Mouse (Mus musculus) neural tube, embryonic 14.5 days (tissue): Measurements from ENCODE around the gene Fat3. TPM values are rescaled to one million over a fixed set of nuclear protein-coding genes. Genes with fewer than 3 reads are reported as not detected.

Experiments used
- ATAC-seq: fragments of 200-750 bp; cut with Nextera tagmentation; 2 replicates; pipeline ENCODE4 v1.8.0; 2017; ENCODE audit warnings: low read depth, mild to moderate bottlenecking, moderate TSS enrichment, moderate library complexity
- H3K27ac ChIP-seq: fragments of 300-500 bp; sonication (generic); 2 replicates; pipeline ENCODE4 v1.5.1; 2014; ENCODE audit warnings: low read depth, mild to moderate bottlenecking, control low read depth, low read length, moderate library complexity, mixed read lengths
- H3K27me3 ChIP-seq: fragments of 300-500 bp; sonication (generic); 2 replicates; pipeline ENCODE4 v1.6.1; 2014; ENCODE audit warnings: low read length; ENCODE audit not compliant: control insufficient read depth, insufficient read depth
- H3K36me3 ChIP-seq: fragments of 300-500 bp; sonication (generic); 2 replicates; pipeline ENCODE4 v1.6.1; 2014; ENCODE audit warnings: low read length, mixed read lengths; ENCODE audit not compliant: control insufficient read depth, insufficient read depth
- H3K4me1 ChIP-seq: fragments of 300-500 bp; sonication (generic); 2 replicates; pipeline ENCODE4 v1.6.1; 2014; ENCODE audit warnings: low read length; ENCODE audit not compliant: control insufficient read depth, insufficient read depth
- H3K4me2 ChIP-seq: fragments of 300-500 bp; sonication (generic); 2 replicates; pipeline ENCODE4 v1.6.1; 2014; ENCODE audit warnings: mild to moderate bottlenecking, low read depth, low read length, control low read depth
- H3K4me3 ChIP-seq: fragments of 300-500 bp; sonication (generic); 2 replicates; pipeline ENCODE4 v1.5.1; 2014; ENCODE audit warnings: low read depth, low read length, control low read depth, mixed read lengths
- H3K9ac ChIP-seq: fragments of 300-500 bp; sonication (generic); replicated peaks from 2 replicates; pipeline ENCODE4 v1.6.1; 2014; ENCODE audit warnings: low read depth, mild to moderate bottlenecking, control low read depth, low read length, mixed read lengths
- H3K9me3 ChIP-seq: fragments of 300-500 bp; sonication (generic); 2 replicates; pipeline ENCODE4 v1.6.1; 2016; ENCODE audit warnings: low read length; ENCODE audit not compliant: control insufficient read depth
- WGBS: fragments of 180-500 bp; shearing (Covaris S2); extraction: QIAGEN DNeasy Blood & Tissue Kit; methylation state at CpG from one replicate; pipeline ENCODE4 v1.1.7; 2014; 5-methylcytosine and 5-hydroxymethylcytosine counted together
- polyA plus RNA-seq: library from polyadenylated mRNA; unstranded; fragments of >200 nt; fragmentation: Nextera tagmentation; extraction: Ambion mirVana; gene quantifications from 2 replicates; pipeline ENCODE4 v1.2.1, GENCODE M21; 2014

Gene Fat3
- polyA plus RNA-seq, 1 experiment from 2014 or later = 21.4 TPM

DNA sequence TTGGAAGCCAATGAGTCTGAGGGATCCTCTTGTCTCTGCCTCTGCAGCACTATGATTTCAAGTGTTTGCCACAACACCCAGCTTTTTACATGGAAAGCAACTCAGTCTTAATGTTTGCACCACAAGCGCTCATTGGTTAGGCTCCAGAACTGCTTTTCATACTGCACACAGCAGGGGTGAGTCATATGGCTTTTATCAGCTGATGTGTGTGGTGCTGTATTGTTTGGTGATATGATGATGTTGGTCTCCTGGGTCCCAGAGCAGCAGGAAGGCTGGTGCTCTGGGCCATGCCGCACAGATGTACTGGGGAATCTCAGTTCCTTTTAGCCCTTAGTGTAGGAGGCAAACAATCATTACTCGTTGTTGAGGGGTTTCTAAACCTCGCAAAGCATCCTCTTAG lies 190.8 kb downstream of the Fat3 start:
- Histone ChIP-seq H3K36me3 (no peaks in the 10 kb centered on the region), H3K27ac (no peak overlapping the region)

DNA sequence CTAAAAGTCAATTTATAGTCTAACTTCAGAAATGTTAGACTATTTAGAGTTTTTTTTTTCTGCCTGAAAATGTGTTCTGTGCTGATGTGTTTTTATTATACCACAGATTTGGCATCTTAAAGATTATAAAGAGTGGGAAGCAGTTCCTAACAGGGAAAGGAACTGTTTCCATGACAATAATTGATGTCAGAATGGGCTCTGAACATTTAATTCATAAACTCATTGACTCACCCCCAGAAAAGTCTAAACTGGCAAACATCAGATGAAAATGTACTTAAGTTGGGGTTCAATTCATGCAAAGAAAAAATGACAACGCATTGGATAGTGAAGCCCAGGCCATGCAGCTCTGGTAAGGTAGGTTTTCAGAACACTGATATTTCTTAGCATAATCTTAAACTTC lies 193.3 kb downstream of the Fat3 start:
- Histone ChIP-seq H3K4me1 (peaks cover 24% of the 10 kb centered on the region), H3K9ac (no peak overlapping the region), H3K27me3 (no peaks in the 10 kb centered on the region), H3K36me3 (no peaks in the 10 kb centered on the region), H3K4me2 (no peak overlapping the region), H3K4me3 (no peak overlapping the region), H3K27ac (no peak overlapping the region), H3K9me3 (no peaks in the 10 kb centered on the region)
- ATAC-seq = no peak
- 94% methylated on average over 1 of the region's 1 CpGs for WGBS

More for the DNA sequence above, 190.8 kb downstream of the Fat3 start:
- Histone ChIP-seq H3K9ac (no peak overlapping the region), H3K9me3 (no peaks in the 10 kb centered on the region), H3K4me2 (no peak overlapping the region), H3K4me1 (peaks cover 19% of the 10 kb centered on the region), H3K4me3 (no peak overlapping the region), H3K27me3 (no peaks in the 10 kb centered on the region)
- 57% methylated on average over 4 of the region's 4 CpGs for WGBS
- ATAC-seq = peak; percentile 36; the same call in 1 of the 2 replicates

DNA sequence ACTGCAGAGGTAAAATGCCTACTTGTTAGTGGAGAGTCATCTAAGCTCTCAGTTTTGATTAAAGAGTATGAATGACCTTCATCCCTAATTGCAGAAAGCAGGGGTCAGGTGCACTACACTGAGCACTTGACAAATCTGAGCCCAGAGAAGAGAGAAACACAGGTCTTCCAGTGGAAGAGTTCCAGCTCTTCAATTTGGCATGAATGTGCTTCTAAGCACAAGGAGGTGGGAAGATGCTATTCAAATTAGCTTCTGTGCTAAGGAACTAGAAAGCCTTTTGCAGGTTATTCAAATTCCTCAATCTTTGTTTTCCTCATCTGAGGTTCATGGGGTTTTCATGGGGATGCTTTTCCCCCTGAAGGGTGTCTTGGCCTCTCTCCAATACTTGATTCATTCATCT lies 194.9 kb downstream of the Fat3 start:
- no peaks in the 10 kb centered on the region for H3K9me3 ChIP-seq
- no peak overlapping the region for H3K9ac ChIP-seq
- no peak overlapping the region for H3K27ac ChIP-seq
- no peak for ATAC-seq
- no peaks in the 10 kb centered on the region for H3K36me3 ChIP-seq
- no peak overlapping the region for H3K4me2 ChIP-seq
- no peak overlapping the region for H3K4me3 ChIP-seq
- no peaks in the 10 kb centered on the region for H3K27me3 ChIP-seq
- peaks cover 15% of the 10 kb centered on the region for H3K4me1 ChIP-seq

DNA sequence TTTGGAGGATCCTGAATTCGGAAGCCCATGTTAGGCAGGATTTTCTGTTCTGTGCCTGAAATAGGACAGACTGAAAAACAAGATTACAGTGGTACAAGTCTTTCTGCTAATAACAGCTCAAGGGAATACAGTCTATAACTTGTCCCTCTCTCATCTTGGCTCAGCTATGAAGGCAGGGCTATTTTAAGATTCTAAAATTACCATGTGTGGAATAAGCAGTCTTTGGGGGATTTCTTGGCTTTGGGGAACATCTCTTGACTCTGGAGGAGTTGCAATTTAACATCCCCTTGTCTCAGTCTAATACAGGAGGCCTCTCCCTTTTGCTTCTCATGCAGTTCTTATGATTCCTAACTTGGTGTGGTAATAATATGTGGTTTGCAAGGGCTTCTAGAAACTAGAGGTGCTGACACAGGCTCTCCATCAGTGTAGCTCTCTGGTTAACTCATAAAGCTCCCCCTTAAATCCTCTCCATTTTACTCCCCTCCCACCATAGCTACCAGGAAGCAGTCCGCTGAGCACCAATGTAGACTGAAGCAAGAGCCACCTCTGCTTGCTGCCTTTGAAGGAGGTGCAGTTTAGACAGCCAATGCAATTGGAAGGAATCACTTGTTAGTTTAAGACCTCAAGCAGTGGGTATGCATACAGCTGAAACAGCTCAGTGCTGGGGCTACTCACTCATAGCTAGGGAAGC lies 195.5 kb downstream of the Fat3 start:
- Histone ChIP-seq H3K4me1 (peaks cover 8% of the 10 kb centered on the region), H3K4me2 (no peak overlapping the region), H3K9me3 (no peaks in the 10 kb centered on the region), H3K27ac (no peak overlapping the region), H3K4me3 (no peak overlapping the region), H3K9ac (no peak overlapping the region), H3K36me3 (no peaks in the 10 kb centered on the region), H3K27me3 (no peaks in the 10 kb centered on the region)
- WGBS = 93% methylated on average over 2 of the region's 2 CpGs
- no peak for ATAC-seq

DNA sequence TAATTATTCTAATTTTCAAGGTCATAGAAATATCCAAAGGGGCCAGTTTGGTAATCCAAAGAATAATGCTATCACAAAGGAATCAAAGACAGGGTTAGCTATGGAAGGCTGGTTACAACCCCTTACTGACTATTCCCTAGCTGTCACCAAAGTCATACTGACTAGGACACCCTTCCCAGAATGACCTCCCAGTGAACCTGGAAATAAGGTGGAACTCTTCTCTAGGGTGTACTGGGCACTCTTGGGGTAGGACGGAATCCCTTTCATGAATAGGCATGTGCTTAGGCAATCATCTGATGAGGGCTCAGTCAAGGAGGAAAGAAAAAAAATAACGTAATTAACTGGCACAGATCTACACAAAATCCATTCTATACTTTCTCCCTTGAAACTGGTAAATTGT lies 196.1 kb downstream of the Fat3 start:
- H3K4me2 ChIP-seq = no peak overlapping the region
- peaks cover 7% of the 10 kb centered on the region; the same call in 1 of the 2 replicates for H3K4me1 ChIP-seq
- peak; percentile 50; the same call in 1 of the 2 replicates for ATAC-seq
- H3K36me3 ChIP-seq = no peaks in the 10 kb centered on the region
- H3K27ac ChIP-seq = no peak overlapping the region
- H3K27me3 ChIP-seq = no peaks in the 10 kb centered on the region
- H3K9ac ChIP-seq = no peak overlapping the region
- no peak overlapping the region for H3K4me3 ChIP-seq
- no peaks in the 10 kb centered on the region for H3K9me3 ChIP-seq
- 50% methylated on average over 2 of the region's 2 CpGs for WGBS

DNA sequence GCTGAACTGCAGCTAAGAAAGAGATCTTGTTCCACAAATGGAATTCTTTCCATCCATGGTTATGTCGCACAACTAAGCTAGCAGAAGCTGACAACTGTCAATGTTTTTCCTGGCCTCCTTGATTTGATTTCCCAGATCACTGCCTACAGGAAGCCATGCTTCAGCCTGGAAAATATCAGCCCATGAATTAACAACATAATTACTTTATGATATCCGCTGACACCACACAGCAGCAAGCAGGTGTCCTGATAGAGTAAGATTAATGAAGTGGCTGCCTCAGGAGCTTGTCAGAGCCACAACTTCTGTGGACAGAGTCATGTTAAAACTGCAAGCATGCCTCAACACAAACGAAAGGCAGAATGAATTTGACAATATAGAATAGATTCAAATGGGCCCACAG lies 198.6 kb downstream of the Fat3 start:
- Histone ChIP-seq H3K4me1 (peaks cover 7% of the 10 kb centered on the region; the same call in 1 of the 2 replicates), H3K36me3 (no peaks in the 10 kb centered on the region), H3K4me3 (no peak overlapping the region), H3K27me3 (no peaks in the 10 kb centered on the region), H3K9ac (no peak overlapping the region), H3K9me3 (no peaks in the 10 kb centered on the region), H3K27ac (no peak overlapping the region), H3K4me2 (no peak overlapping the region)
- no peak for ATAC-seq
- WGBS = 58% methylated on average over 3 of the region's 3 CpGs

DNA sequence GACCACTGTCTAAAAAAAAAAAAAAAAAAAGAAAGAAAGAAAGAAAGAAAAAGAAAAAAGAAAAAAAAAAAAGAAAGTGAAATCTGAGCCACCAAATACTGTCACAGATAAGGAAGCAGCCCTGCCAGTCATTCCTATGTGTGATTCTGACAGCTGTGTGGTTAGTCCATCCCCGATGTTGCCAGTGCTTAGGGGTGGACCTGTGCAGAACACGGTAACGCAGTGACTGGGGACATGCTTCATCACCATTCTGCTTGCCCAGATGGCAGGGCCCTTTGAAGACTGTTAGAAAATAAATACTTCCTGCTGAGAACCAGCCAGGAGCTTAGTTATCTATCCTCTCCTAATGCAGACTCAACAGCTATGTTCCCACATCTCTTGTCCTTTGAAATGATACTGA lies 203.2 kb downstream of the Fat3 start:
- H3K36me3 ChIP-seq = no peaks in the 10 kb centered on the region
- H3K9me3 ChIP-seq = no peaks in the 10 kb centered on the region
- no peaks in the 10 kb centered on the region for H3K27me3 ChIP-seq
- H3K27ac ChIP-seq = no peak overlapping the region
- ATAC-seq = no peak
- H3K4me1 ChIP-seq = no peaks in the 10 kb centered on the region
- no peak overlapping the region for H3K4me2 ChIP-seq
- no peak overlapping the region for H3K4me3 ChIP-seq
- 60% methylated on average over 3 of the region's 3 CpGs for WGBS
- H3K9ac ChIP-seq = no peak overlapping the region

DNA sequence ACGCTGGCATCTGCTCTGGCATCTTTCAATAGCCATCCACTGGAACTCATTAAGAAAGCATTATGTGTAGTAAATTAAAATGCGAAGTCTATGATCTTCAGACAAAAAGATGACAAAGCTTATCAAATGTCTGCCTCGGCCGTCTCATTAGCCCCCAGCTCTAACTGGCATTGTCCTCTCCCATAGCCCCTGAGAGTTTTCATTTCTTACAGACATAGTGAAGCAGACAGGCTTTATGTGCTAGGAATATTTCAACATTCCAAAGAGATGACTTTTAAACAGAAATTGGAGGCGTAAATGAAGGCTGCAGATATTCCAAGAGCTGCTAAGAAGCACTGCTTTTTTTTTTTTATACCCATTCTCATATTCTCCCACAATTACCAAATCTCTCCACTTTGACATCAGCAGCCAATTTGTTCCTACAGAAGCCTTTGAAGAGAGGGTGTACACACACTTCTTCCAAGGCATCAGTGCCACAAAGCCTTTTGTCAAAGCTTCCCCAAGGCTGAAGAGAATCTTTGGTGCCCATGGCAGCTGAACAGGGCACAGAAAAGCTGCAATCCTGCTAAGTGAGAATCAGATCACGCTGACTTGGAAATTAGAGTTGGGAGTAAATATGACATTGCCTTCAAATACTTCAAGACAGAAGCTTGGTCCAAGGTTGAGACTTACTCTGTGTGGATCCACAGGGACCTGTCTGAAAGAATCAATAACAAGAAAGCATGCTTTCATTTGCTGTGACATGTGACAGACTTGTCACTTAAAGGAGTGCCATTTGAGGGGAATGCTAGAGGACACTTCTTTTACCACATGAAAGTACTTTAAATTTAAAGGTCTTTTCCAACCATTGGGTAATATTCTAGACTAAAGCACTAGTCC lies 206.9 kb downstream of the Fat3 start:
- Histone ChIP-seq H3K27ac (no peak overlapping the region), H3K4me3 (no peak overlapping the region), H3K9me3 (no peaks in the 10 kb centered on the region), H3K9ac (no peak overlapping the region), H3K4me1 (no peaks in the 10 kb centered on the region), H3K27me3 (no peaks in the 10 kb centered on the region), H3K4me2 (no peak overlapping the region), H3K36me3 (no peaks in the 10 kb centered on the region)
- 40% methylated on average over 6 of the region's 6 CpGs for WGBS
- ATAC-seq = no peak

DNA sequence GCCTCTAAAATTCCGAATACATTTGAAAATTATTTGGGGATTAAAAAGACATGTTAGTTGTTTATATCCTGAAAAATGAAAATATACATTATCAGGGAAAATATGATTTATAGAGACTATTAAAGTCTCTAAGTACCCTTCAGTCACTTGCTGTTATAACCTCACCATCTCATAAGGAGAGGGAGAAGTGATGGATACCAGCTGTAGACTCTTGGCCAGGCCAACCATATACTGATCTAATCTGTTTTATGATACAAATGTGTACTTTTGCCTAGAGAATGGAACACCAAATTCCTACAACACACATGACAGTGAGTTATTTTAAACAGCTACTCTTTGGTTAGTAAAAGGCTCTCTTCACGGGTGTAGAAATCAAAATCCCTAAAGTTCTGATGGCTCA lies 208.6 kb downstream of the Fat3 start:
- Histone ChIP-seq H3K27me3 (no peaks in the 10 kb centered on the region), H3K9me3 (no peaks in the 10 kb centered on the region), H3K4me2 (no peak overlapping the region), H3K36me3 (no peaks in the 10 kb centered on the region), H3K9ac (no peak overlapping the region), H3K4me1 (no peaks in the 10 kb centered on the region), H3K27ac (no peak overlapping the region), H3K4me3 (no peak overlapping the region)
- no peak for ATAC-seq
- 86% methylated on average over 2 of the region's 2 CpGs for WGBS
